Mouse (Mus musculus) CH12.LX (cell line): ENCODE data around the gene Vmn2r86.
"Not testable (repeated sequence)": the region's sequence is repeated elsewhere in the genome, so short reads cannot be mapped to it uniquely, and the experiment has no call there.

Source experiments
- CTCF ChIP-seq, 2 experiments: IDR thresholded peaks in 1 of 2; conservative IDR thresholded peaks in 1 of 2; 2 replicates each; pipeline ENCODE4 v1.5.1; 2011 to 2012; ENCODE audit warnings: low read depth in 2 of 2, low read length in 2 of 2, improper control_type of control experiment in 1 of 2, inconsistent platforms in 1 of 2, mild to moderate bottlenecking in 1 of 2, moderate library complexity in 1 of 2
- ETS1 ChIP-seq: conservative IDR thresholded peaks from 2 replicates; pipeline ENCODE4 v1.6.1; 2012; ENCODE audit warnings: low read depth, mild to moderate bottlenecking, inconsistent platforms, low read length, improper control_type of control experiment, moderate library complexity
- MAX ChIP-seq: IDR thresholded peaks from 2 replicates; pipeline ENCODE4 v1.6.1; 2011; ENCODE audit warnings: low read length, improper control_type of control experiment
- RAD21 ChIP-seq: IDR thresholded peaks from 2 replicates; pipeline ENCODE4 v1.6.1; 2011; ENCODE audit warnings: low read depth, mild to moderate bottlenecking, low read length, improper control_type of control experiment, moderate library complexity
- TCF12 ChIP-seq: IDR thresholded peaks from 2 replicates; pipeline ENCODE4 v1.6.1; 2014; ENCODE audit warnings: low read depth, mild to moderate bottlenecking, inconsistent platforms, low read length, improper control_type of control experiment

DNA sequence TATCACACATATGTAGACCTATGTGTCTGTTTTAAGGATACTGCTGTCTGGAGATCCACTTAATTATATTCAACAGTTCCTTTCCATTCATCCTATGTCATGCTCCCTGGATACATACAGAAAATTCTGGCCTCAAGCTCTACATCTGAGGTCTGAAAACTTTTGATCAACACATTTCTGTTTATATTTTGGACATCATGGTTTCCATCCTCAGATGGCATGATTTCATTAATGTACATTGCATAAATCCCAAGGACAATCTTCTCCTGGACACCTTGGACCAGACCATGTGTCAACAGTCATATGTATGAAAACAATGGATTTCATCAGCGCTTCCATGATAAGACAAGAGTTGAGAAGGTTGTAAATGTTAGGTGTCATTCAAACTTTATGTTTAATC lies at the start of gene Vmn2r86:
- not testable (repeated sequence) for TF ChIP-seq CTCF (conservative IDR thresholded peaks at IDR 0.05 in 1 of 2, IDR thresholded peaks at IDR 0.05 in 1 of 2; ENCODE audit: low read depth in 2 of 2, low read length in 2 of 2); MAX; RAD21; ETS1; TCF12
